Mouse (Mus musculus) forebrain, embryonic 16.5 days (tissue): ENCODE results near the gene Akip1. TPM values are rescaled to one million over a fixed set of nuclear protein-coding genes. Genes with fewer than 3 reads are reported as not detected.
A peak's percentile ranks its signal among the peaks of the same experiment; 100 is the strongest.

Experiments used
- ATAC-seq: fragments of 200-750 bp; cut with Nextera tagmentation; 2 replicates; pipeline ENCODE4 v1.8.0; 2017; ENCODE audit warnings: mild to moderate bottlenecking, moderate library complexity
- H3K27ac ChIP-seq: fragments of 300-500 bp; sonication (generic); 2 replicates; pipeline ENCODE4 v1.5.1; 2014; ENCODE audit warnings: low read length, control low read depth
- H3K27me3 ChIP-seq: fragments of 300-500 bp; sonication (generic); replicated peaks from 2 replicates; pipeline ENCODE4 v1.6.1; 2014; ENCODE audit warnings: low read length; ENCODE audit not compliant: control insufficient read depth, insufficient read depth
- H3K36me3 ChIP-seq: fragments of 300-500 bp; sonication (generic); 2 replicates; pipeline ENCODE4 v1.6.1; 2014; ENCODE audit not compliant: control insufficient read depth, insufficient read depth
- H3K4me1 ChIP-seq: fragments of 300-500 bp; sonication (generic); replicated peaks from 2 replicates; pipeline ENCODE4 v1.6.1; 2014; ENCODE audit warnings: low read length; ENCODE audit not compliant: control insufficient read depth, insufficient read depth
- H3K4me2 ChIP-seq: fragments of 300-500 bp; sonication (generic); 2 replicates; pipeline ENCODE4 v1.6.1; 2014; ENCODE audit warnings: mild to moderate bottlenecking, low read length, control low read depth
- H3K4me3 ChIP-seq: fragments of 300-500 bp; sonication (generic); replicated peaks from 2 replicates; pipeline ENCODE4 v1.5.1; 2014; ENCODE audit warnings: mild to moderate bottlenecking, low read length, control low read depth
- H3K9ac ChIP-seq: fragments of 300-500 bp; sonication (generic); replicated peaks from 2 replicates; pipeline ENCODE4 v1.6.1; 2014; ENCODE audit warnings: low read depth, low read length, control low read depth
- H3K9me3 ChIP-seq: fragments of 300-500 bp; sonication (generic); 2 replicates; pipeline ENCODE4 v1.6.1; 2016; ENCODE audit warnings: low read length; ENCODE audit not compliant: control insufficient read depth
- WGBS: fragments of 180-500 bp; shearing (Covaris S2); extraction: QIAGEN DNeasy Blood & Tissue Kit; methylation state at CpG from one replicate; pipeline ENCODE4 v1.1.7; 2014; 5-methylcytosine and 5-hydroxymethylcytosine counted together
- polyA plus RNA-seq: library from polyadenylated mRNA; unstranded; fragments of >200 nt; fragmentation: Nextera tagmentation; extraction: Ambion mirVana; gene quantifications from 2 replicates; pipeline ENCODE4 v1.2.1, GENCODE M21; 2015

Gene Akip1
- polyA plus RNA-seq, 1 experiment from 2014 or later, result 19.4 TPM

DNA sequence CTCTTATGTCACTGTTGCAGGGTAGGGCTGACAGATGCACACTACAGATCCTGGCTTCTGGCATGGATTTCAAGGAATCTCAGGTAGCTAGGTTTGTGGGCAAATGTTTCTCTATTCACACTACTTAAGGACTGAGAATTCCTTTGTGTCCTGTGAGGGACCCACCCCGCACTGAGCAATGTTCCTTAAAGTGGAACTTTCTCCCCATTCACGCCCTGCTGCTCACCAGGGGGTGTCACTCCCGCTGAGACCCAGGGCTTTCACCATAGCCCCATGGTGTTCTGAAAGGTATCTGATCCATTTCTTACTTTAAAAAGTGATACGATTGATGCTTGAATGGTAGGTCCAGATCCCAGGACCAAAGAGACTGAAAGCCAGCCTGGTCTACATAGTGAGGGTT, 769 bp upstream of the Akip1 start:
- Histone ChIP-seq H3K36me3 (no peaks in the 10 kb centered on the region), H3K4me3 (no peak overlapping the region)

DNA sequence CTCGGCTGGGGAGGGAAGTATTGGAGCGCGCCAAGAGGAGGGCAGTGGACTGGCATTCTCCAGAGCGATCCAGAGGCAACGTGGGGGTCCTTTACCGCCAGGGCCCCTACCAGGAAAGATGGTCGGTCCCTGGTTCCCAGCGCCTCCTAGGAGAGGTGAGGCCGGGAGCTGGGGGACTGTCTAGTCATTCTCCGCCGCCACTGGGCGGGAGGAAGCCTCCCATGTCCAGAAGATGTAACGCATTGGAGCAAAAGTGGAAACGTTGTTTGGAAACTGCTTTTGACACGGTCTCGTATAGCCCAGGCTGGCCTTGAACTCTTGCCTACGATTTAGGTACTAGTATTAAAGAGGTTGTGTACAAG, 507 bp downstream of the Akip1 start:
- Histone ChIP-seq H3K4me1 (peaks cover 8% of the 10 kb centered on the region; the same call in 1 of the 2 replicates), H3K4me3 (peak overlapping the region; percentile 85), H3K9ac (peak overlapping the region; percentile 78), H3K9me3 (no peaks in the 10 kb centered on the region), H3K36me3 (no peaks in the 10 kb centered on the region), H3K27ac (peak overlapping the region; percentile 56), H3K27me3 (no peaks in the 10 kb centered on the region), H3K4me2 (peak overlapping the region; percentile 87)
- 4% methylated on average over 17 of the region's 17 CpGs for WGBS
- no peak for ATAC-seq

More for the DNA sequence above, 769 bp upstream of the Akip1 start:
- H3K27ac ChIP-seq, result no peak overlapping the region
- peaks cover 8% of the 10 kb centered on the region; the same call in 1 of the 2 replicates for H3K4me1 ChIP-seq
- H3K4me2 ChIP-seq, result peak overlapping the region; percentile 87
- no peak overlapping the region for H3K9ac ChIP-seq
- H3K9me3 ChIP-seq, result no peaks in the 10 kb centered on the region
- no peaks in the 10 kb centered on the region for H3K27me3 ChIP-seq
- ATAC-seq, result no peak; the same call in 1 of the 2 replicates
- WGBS, result 38% methylated on average over 4 of the region's 4 CpGs

DNA sequence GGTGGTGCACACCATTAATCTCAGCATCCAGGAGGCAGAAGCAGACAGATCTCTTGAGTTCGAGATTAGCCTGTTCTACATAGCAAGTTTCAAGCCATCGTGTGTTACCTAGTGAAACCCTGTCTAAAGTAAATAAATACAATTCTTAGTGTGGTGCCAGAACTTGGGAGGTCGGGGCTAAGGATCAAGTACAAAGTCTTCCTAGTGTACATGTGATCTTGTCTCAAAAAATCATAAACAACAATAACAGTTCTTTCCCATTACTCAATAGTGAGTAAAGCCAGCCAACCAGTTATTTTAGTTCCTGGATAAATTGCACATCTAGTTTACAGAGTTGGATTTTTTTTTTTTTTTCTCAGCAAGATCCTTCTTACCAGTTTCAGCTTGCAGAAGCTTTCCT, 971 bp downstream of the Akip1 start:
- H3K27ac ChIP-seq, result no peak overlapping the region
- ATAC-seq, result no peak
- WGBS, result 78% methylated on average over 3 of the region's 3 CpGs
- peaks cover 8% of the 10 kb centered on the region; the same call in 1 of the 2 replicates for H3K4me1 ChIP-seq
- H3K4me3 ChIP-seq, result peak overlapping the region; percentile 85
- H3K27me3 ChIP-seq, result no peaks in the 10 kb centered on the region
- H3K9me3 ChIP-seq, result no peaks in the 10 kb centered on the region
- peak overlapping the region; percentile 87 for H3K4me2 ChIP-seq
- H3K36me3 ChIP-seq, result no peaks in the 10 kb centered on the region
- H3K9ac ChIP-seq, result no peak overlapping the region

DNA sequence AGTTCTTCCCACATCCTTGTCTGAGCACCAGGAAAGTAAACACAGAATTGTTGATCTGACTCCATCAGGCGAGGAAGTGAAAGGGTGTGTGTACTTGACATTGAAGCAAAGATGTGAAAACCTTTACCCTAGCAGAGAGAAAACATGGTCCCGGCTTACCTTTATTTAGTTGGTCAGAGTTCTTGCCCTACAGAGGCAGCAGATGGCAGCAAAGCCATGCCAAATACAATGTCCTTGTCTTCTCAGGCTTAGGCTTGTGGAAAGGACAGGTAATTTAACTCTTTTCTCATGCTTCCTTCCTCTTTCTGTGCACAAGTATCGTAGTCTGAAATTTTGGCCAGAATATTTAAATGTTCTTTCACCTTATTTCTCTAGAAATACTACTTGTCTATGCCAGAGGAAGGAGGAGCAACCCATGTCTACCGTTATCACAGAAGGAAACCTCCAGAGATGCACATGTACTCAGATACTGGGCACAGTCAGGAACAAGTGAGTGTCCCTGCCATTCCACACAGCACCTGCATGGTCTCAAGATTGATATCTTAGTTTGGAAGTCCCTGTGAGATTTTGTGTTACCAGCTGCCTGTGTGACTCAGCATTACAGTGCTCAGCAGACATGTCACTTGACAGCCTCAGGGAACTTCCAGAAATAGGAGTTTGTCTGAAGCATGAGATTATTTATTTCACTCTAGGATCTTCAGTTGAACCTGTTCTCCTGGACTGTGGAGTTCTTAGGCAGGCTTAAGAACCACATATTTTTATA, 3.7 kb downstream of the Akip1 start:
- Histone ChIP-seq H3K27me3 (no peaks in the 10 kb centered on the region), H3K9ac (no peak overlapping the region), H3K27ac (no peak overlapping the region), H3K4me1 (peaks cover 8% of the 10 kb centered on the region; the same call in 1 of the 2 replicates), H3K36me3 (no peaks in the 10 kb centered on the region), H3K4me2 (no peak overlapping the region), H3K9me3 (no peaks in the 10 kb centered on the region), H3K4me3 (no peak overlapping the region)
- WGBS, result 51% methylated on average over 4 of the region's 4 CpGs
- no peak for ATAC-seq

DNA sequence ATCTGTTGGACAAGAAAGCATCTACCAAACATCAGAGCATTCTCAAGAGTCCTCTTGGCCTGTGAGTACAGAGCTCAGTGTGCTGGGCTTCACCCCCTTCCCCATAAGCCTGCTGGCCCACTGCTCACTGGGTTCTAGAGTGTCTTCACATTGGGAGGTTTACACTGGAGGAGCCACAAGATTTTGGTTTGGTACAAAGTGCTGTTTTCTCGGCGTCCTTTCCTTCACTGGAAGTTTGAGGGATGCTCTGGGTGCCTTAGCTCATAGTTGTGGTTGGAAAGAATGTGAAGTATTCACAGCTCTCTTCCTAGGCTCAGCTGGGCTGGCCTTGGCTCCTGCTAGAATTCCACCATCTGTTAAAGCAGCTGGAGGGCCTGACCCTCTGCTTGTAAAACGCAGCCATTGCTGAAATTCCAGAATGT, 5.5 kb downstream of the Akip1 start:
- Histone ChIP-seq H3K27me3 (no peaks in the 10 kb centered on the region), H3K4me3 (no peak overlapping the region), H3K4me1 (peaks cover 4% of the 10 kb centered on the region; the same call in 1 of the 2 replicates), H3K36me3 (no peaks in the 10 kb centered on the region; the same call in 1 of the 2 replicates), H3K9ac (no peak overlapping the region), H3K27ac (no peak overlapping the region), H3K4me2 (no peak overlapping the region), H3K9me3 (no peaks in the 10 kb centered on the region)
- no peak for ATAC-seq
- 77% methylated on average over 3 of the region's 3 CpGs for WGBS

DNA sequence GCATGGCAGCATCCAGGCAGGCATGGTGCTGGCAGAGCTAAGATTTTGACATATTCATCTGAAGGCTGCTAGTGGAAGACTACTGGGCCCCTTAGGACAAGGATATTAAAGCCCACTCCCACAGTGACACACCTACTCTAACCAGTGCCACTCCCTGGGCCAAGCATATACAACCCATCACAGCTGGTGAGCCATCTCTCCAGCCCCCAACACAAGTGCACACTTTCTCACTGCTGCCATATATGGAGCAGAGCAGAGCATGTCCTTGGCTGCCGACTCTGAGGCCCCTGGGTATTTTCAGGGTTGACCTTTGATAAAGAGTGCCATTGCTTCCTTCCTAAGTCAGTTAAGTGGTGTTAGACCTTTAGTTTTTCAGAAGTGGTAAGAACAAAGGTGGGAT, 6.6 kb downstream of the Akip1 start:
- ATAC-seq, result no peak
- Histone ChIP-seq H3K9ac (no peak overlapping the region), H3K4me3 (no peak overlapping the region), H3K36me3 (no peaks in the 10 kb centered on the region; the same call in 1 of the 2 replicates), H3K27ac (no peak overlapping the region), H3K4me2 (no peak overlapping the region), H3K9me3 (no peaks in the 10 kb centered on the region), H3K27me3 (no peaks in the 10 kb centered on the region), H3K4me1 (no peaks in the 10 kb centered on the region; the same call in 1 of the 2 replicates)
- 83% methylated on average over 1 of the region's 1 CpGs for WGBS

DNA sequence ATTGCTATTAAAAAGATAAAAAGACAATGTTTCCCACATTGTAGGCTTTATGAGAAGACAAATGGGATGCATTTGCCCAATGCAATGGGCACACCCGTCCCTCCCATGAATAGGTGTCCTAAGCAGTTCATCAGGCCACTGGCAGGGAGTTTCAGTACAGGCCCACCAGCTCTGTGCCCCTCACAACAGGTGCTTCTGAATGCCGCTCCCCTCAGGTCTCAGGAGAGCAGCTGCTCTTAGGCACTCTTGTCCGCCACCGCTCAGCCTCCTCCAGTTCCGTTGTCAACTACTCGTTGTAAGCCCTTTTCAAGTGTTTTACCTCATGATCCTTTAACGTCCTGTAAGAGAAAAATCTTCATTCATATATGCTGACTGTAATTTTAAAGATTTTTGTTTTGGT, 8.7 kb downstream of the Akip1 start:
- Histone ChIP-seq H3K27me3 (no peaks in the 10 kb centered on the region), H3K27ac (no peak overlapping the region), H3K4me2 (no peak overlapping the region), H3K36me3 (no peaks in the 10 kb centered on the region; the same call in 1 of the 2 replicates), H3K9me3 (no peaks in the 10 kb centered on the region), H3K9ac (no peak overlapping the region), H3K4me1 (no peaks in the 10 kb centered on the region), H3K4me3 (no peak overlapping the region)
- ATAC-seq, result no peak
- WGBS, result 90% methylated on average over 7 of the region's 7 CpGs

DNA sequence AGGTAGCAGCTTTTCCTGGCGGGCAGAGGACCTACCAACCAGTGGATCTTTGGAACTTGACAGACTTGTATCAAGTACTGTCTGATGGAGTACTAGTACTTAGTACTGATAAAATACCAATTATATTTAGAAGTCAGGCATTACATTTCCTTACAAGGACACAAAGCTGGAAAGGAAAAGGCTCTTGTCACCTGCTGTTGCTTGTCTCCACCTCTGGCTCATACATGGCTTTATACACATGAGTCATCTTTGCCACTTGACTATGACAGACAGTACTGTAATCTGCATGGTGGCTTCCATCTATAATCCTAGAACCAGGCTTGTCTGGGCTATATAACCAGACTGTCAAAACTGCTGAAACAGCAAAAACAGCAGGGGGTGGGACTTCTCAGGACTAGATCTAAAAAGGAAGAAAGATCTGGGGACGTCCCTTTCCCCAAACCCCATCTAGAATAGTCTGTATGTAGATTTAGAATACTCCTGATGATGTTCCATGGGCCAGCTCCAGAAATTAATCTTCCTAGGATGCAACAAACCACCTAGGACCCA, 10.0 kb downstream of the Akip1 start:
- Histone ChIP-seq H3K27me3 (no peaks in the 10 kb centered on the region), H3K4me1 (no peaks in the 10 kb centered on the region), H3K9me3 (no peaks in the 10 kb centered on the region), H3K4me3 (no peak overlapping the region), H3K9ac (no peak overlapping the region), H3K27ac (no peak overlapping the region), H3K4me2 (no peak overlapping the region), H3K36me3 (no peaks in the 10 kb centered on the region; the same call in 1 of the 2 replicates)
- no peak for ATAC-seq
- WGBS, result 86% methylated on average over 2 of the region's 2 CpGs

DNA sequence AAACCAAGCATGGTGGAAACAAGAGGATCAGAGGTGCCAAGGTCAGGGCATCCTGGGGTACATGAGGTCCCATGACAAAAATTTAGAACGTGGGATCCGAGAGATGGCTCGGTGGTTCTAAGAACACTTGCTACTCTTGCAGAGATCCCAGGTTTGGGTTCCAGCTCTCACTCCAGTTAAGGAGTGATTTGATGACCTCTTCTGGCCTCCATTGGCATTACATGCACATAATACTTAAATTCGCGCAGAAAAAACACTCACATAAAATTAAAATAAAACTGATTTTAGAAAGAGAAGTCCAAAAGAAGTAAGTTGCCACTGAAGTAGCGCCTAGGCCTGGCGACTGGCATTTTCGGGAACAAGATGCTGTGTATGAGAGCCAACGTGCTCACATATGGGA, 15.8 kb downstream of the Akip1 start:
- Histone ChIP-seq H3K9me3 (no peaks in the 10 kb centered on the region), H3K9ac (no peak overlapping the region), H3K4me2 (no peak overlapping the region), H3K4me1 (no peaks in the 10 kb centered on the region), H3K36me3 (no peaks in the 10 kb centered on the region), H3K27me3 (no peaks in the 10 kb centered on the region), H3K4me3 (no peak overlapping the region), H3K27ac (no peak overlapping the region)
- 65% methylated on average over 9 of the region's 9 CpGs for WGBS
- no peak for ATAC-seq
